Mouse (Mus musculus): ENCODE results near the gene Tmem45b. TPM values are rescaled to one million over a fixed set of nuclear protein-coding genes. Genes with fewer than 3 reads are reported as not detected.

Tmem45b gene
- total RNA-seq, 2 experiments from 2014 or later = not detected

DNA sequence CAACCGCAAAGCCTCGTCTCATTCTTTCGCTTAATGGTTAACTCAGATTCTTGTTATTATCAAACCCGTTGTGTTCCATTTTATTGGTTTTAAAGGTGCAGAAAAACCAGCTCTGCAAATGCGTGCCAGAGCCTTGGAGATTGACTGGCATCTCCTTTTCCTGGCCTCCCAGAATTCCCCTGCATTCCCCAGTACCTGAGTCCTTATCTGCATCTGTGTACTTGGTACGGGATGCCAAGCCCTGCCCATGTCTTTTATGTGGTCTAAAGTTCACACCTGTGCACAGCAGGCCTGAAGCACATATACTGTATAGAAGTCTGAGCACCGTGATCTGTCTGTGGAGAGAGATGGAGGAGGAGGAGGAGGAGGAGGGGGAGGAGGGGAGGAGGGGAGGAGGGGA is 26.4 kb downstream of the Tmem45b start:
- Histone ChIP-seq H3K27ac (no peak overlapping the region), H3K4me3 (no peak overlapping the region)
- no peak for DNase-seq (ENCODE audit: extremely low spot score in 1 of 2, low spot score in 2 of 2)
- intact Hi-C loops (cut with DNase I) = no loop called here
- no peak for TF ChIP-seq CTCF (IDR thresholded peaks at IDR 0.05)

DNA sequence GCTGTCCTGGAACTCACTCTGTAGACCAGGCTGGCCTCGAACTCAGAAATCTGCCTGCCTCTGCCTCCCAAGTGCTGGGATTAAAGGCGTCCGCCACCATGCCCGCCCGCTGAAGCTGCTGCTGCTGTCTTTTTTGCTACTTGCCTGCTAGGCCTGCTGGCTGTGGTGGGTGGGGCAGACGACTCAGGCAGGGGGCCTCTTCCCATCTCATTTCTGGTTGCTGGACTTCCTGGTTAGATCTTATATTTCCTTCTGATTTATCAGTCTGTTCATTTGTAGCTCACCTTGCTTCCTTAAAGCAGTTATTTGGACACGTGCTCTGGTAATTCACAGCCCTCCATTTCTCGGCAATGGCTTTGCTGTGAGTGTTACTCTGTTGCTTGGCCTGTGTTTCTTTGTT is 28.8 kb downstream of the Tmem45b start:
- intact Hi-C loops (cut with DNase I) = no loop called here
- TF ChIP-seq CTCF (IDR thresholded peaks at IDR 0.05) = no peak
- no peak for DNase-seq (ENCODE audit: extremely low spot score in 1 of 2, low spot score in 2 of 2)
- H3K4me3 ChIP-seq = no peak overlapping the region
- no peak overlapping the region for H3K27ac ChIP-seq

DNA sequence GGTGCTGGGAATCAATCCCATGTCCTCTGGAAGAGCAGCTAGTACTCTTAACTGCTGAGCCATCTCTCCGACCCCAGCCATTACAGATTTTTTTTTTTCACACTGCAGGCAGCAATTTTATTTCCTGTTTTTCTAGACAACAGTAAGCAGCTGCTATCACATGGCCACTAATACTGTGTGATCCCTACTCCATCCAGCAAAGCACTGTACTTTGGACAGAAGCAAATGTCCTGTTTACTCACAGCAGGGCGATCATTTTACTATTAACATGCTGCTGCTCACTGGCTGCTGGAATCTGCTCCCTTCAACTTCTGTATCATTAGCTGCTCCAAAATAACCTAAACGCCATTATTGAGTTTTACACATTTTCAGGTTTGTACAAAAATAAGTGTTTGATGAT is 30.8 kb downstream of the Tmem45b start:
- DNase-seq (ENCODE audit: extremely low spot score in 1 of 2, low spot score in 2 of 2) = no peak
- Histone ChIP-seq H3K4me3 (no peak overlapping the region), H3K27ac (no peak overlapping the region)
- intact Hi-C loops (cut with DNase I) = no loop called here
- no peak for TF ChIP-seq CTCF (IDR thresholded peaks at IDR 0.05)

DNA sequence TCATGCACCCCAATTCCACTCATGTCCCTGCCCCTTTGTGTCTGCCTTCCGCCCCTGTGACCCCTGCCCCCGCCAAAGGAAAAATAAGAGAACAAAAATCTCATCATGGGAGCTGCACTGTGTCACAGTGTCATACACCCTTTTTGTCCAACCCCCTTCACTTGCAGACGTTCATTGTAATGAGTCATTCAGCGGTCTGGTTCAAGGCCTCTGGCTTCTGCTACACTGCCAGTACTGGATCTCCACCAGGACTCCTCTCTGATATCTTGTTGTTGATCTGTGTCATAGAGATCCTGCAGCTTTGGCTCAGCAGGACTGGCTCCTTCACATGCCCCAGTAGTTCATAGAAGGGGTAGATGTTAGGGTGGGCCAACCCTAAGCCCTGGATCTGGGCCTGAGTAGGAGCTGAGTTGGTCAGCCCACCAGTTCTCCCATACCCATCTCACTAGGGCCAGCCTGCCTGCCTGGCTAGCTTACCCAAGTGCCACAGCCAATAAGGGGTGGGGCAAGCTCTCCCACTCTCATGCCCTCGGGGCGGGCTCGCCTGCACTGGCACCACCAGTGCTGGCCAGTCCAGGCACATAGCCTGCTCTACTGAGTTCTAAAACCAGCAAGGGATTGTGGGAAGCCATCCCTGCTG is 31.8 kb downstream of the Tmem45b start:
- intact Hi-C loops (cut with DNase I) = no loop called here
- no peak for DNase-seq (ENCODE audit: extremely low spot score in 1 of 2, low spot score in 2 of 2)
- no peak for TF ChIP-seq CTCF (IDR thresholded peaks at IDR 0.05)
- no peak overlapping the region for H3K27ac ChIP-seq
- no peak overlapping the region for H3K4me3 ChIP-seq

DNA sequence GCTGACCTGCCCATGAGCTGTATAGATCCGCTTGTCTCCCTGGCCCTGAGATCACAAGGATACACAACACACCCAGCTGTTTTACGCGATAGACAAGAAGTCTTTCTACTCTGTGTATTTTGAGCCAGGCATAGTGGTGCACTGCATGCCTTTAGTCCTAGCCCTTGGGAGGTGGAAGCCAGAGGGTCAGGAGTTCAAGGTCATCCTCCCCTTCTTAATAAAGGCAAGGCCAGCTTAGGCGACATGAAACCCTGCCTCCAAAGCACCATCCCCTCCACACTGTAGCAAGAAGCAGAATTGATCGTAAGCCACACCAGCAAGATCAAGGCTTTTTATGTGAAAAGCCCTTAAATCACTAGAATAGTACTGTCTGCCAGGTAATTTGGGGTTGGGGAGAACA is 32.5 kb downstream of the Tmem45b start:
- no peak overlapping the region for H3K27ac ChIP-seq
- intact Hi-C loops (cut with DNase I) = no loop called here
- H3K4me3 ChIP-seq = no peak overlapping the region
- DNase-seq (ENCODE audit: extremely low spot score in 1 of 2, low spot score in 2 of 2) = no peak
- TF ChIP-seq CTCF (IDR thresholded peaks at IDR 0.05) = no peak

DNA sequence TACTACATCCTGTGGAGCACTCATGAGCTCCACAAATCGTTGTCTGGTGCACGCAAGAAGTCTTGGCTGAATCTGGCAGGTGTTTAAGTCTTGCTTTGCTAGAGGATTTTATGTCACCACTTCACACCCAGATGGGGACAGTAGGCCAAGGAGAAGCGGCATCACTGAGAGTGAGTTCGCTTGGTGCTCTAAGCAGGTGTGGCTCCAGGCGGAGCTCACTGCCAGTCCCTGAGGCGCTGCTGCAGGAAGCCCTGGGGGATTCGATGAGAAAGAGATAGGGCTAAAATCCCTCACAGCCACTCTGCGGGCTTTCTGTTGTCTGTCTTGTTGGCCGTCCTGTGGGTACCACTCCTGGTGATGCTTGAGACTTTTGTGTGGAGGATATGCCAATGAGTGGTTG is 34.3 kb downstream of the Tmem45b start:
- no peak overlapping the region for H3K27ac ChIP-seq
- DNase-seq (ENCODE audit: extremely low spot score in 1 of 2, low spot score in 2 of 2) = no peak
- TF ChIP-seq CTCF (IDR thresholded peaks at IDR 0.05) = no peak
- no peak overlapping the region for H3K4me3 ChIP-seq
- intact Hi-C loops (cut with DNase I) = no loop called here

DNA sequence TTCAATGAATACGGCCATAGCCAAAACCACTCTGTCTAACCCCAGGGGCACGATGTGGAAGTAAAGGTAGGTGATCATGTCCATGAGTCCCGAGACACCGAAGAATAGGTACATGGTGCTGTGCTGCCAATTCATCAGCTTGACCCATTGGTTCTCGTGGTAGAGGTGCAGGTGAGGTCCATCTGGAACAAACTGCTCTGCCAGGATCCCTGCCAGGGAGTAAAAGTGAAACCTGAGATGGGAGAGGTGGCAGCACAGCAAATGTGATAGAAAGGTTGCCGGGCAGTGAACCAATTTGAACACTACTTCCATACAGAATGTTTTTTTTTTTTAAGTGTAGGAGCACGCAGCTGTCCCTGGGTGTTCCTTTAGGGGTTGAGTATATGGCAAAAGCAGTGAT is 35.3 kb downstream of the Tmem45b start:
- no peak for DNase-seq (ENCODE audit: extremely low spot score in 1 of 2, low spot score in 2 of 2)
- intact Hi-C loops (cut with DNase I) = no loop called here
- TF ChIP-seq CTCF (IDR thresholded peaks at IDR 0.05) = no peak
- Histone ChIP-seq H3K27ac (no peak overlapping the region), H3K4me3 (no peak overlapping the region)

DNA sequence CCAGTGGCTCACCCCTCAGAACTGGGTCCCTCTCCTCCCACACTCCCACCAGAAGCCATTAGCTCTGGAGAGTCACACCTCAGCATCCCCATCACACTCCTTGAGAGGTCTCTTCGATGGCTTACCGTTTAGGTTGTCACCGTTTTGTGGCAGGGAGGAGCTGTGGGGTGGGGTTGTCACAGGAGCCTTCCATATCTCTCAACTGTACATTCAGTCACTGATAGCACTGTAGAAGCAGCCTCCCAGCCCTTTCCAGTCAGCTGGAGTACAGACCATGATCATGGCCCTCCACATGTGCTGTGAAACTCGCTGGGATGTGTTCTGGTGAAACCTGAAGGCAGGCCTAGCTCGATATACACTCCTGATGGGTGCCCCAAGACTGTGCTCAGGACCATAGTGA is 42.1 kb downstream of the Tmem45b start:
- intact Hi-C loops (cut with DNase I) = no loop called here
- TF ChIP-seq CTCF (IDR thresholded peaks at IDR 0.05) = no peak
- Histone ChIP-seq H3K4me3 (no peak overlapping the region), H3K27ac (no peak overlapping the region)
- no peak for DNase-seq (ENCODE audit: extremely low spot score in 1 of 2, low spot score in 2 of 2)

DNA sequence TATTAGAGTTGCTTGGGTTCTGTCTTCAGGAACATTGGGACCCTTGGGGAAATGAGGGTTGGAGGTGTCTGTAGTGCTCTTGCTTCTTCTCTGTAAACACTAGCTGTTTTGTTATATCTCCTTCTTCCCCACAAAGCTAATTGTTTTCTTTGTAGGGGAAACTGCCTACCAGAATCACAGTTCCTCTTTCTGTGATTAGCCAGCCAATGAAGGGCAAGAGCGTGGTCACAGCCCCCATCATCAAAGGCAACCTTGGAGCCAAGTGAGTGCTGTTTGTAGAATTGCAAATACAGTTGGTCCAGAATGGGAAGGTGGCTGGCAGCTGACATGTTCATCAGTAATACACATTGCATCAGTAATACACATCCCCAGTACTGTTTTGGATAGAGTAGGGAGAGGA is 45.4 kb downstream of the Tmem45b start:
- no peak overlapping the region for H3K4me3 ChIP-seq
- H3K27ac ChIP-seq = no peak overlapping the region
- intact Hi-C loops (cut with DNase I) = loop anchor here (10.0 kb wide), 1 partner anchor 506 kb away; no protein-coding TSS in a partner anchor
- TF ChIP-seq CTCF (IDR thresholded peaks at IDR 0.05) = no peak
- DNase-seq (ENCODE audit: extremely low spot score in 1 of 2, low spot score in 2 of 2) = no peak

DNA sequence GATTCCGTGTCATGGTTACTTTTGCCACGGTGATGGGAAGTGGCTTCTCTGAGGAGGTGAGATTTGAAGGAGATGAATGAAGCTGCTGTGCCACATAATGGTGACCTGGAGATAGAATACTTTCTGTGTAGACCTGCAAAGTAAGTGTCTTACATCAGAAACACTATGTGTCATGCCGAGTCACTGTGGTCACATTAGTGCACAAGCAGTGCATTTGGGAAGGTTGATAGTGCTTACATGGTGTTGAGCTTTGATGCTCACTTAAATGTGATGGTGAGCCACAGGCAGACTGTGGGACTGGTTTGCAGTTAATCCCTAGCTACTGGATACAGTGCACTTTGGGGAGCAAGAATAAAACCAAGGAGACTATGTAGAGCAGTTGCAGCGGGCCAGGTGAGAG is 52.1 kb downstream of the Tmem45b start:
- intact Hi-C loops (cut with DNase I) = loop anchor here (10.0 kb wide), 1 partner anchor 513 kb away; no protein-coding TSS in a partner anchor
- no peak overlapping the region for H3K4me3 ChIP-seq
- TF ChIP-seq CTCF (IDR thresholded peaks at IDR 0.05) = no peak
- H3K27ac ChIP-seq = no peak overlapping the region
- no peak for DNase-seq (ENCODE audit: extremely low spot score in 1 of 2, low spot score in 2 of 2)

DNA sequence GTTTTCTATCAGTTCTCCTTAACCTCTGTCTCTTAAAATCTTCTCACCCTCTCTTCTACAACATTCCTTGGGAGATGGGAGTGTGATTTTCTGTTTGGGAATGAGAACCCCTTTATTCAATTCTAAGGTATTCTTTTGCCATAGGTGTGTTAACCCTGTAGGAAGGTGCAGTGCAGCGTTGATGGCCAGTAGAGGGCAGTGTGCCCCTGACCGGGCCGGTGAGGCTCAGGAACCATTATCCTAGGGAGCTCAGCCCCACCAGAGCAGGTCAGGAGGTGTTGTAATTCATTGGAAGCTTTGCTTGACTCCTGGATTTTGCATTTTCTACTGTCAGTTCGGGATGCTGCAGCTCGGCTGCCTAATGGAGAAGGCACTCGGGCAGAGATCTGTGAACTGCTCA is 59.0 kb downstream of the Tmem45b start:
- Histone ChIP-seq H3K4me3 (no peak overlapping the region), H3K27ac (no peak overlapping the region)
- no peak for DNase-seq (ENCODE audit: extremely low spot score in 1 of 2, low spot score in 2 of 2)
- intact Hi-C loops (cut with DNase I) = loop anchor here (2.0 kb wide), 1 partner anchor 138 kb away; no protein-coding TSS in a partner anchor
- TF ChIP-seq CTCF (IDR thresholded peaks at IDR 0.05) = peak; percentile 76

DNA sequence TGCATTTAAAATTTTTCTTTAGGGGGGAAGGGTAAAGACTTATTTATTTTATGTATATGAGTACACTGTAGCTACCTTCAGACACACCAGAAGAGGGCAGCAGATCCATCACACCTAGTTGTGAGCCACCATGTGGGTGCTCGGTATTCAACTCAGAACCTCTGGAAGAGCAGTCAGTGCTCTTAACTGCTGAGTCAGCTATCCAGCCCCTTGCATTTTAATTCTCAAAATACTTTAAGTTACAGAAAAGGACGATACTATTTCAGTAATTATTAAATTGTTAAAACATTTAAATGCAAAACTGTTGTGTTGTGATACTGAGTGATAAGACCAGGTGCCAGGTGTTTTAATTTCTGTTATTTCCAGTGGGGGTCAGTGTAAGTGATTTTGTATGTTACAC is 60.0 kb downstream of the Tmem45b start:
- DNase-seq (ENCODE audit: extremely low spot score in 1 of 2, low spot score in 2 of 2) = no peak
- TF ChIP-seq CTCF (IDR thresholded peaks at IDR 0.05) = peak; percentile 21
- intact Hi-C loops (cut with DNase I) = loop anchor here (2.0 kb wide), 1 partner anchor 138 kb away; no protein-coding TSS in a partner anchor
- no peak overlapping the region for H3K4me3 ChIP-seq
- no peak overlapping the region for H3K27ac ChIP-seq

DNA sequence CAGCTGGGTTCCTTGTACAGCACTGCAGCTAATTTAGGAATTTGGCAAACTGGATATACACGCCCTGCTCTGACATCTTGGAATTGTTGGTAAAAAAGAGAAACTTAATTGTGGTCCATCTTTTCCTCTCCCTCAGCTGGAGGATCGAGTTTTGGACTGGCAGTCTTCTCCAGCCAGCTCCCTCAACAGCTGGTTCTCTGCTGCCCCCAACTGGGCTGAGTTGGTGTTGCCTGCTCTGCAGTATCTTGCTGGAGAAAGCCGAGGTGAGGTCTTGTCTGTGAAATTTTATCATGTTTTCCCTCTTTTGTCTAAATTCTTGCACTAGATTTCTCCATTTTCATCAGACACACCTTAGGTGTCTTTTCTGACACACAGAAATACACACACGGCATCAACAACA is 63.8 kb downstream of the Tmem45b start:
- peak; percentile 65 to 79 for DNase-seq (ENCODE audit: extremely low spot score in 1 of 2, low spot score in 2 of 2)
- TF ChIP-seq CTCF (IDR thresholded peaks at IDR 0.05) = peak; percentile 84
- intact Hi-C loops (cut with DNase I) = no loop called here
- Histone ChIP-seq H3K27ac (no peak overlapping the region), H3K4me3 (no peak overlapping the region)
